Mouse (Mus musculus): Measurements from ENCODE around the gene 5730522E02Rik. TPM values are rescaled to one million over a fixed set of nuclear protein-coding genes. Genes with fewer than 3 reads are reported as not detected.

The 5730522E02Rik gene
- polyA plus RNA-seq, 1 experiment, result 0.25 TPM

GRCm38 (mm10) chr11:26164651-26165259 is 45.8 kb downstream of the 5730522E02Rik start:
- no peak for TF ChIP-seq CTCF (IDR thresholded peaks at IDR 0.05; ENCODE audit: control insufficient read depth, insufficient read depth, insufficient replicate concordance, low read depth, low read length)
- no peak for TF ChIP-seq POLR2A (IDR thresholded peaks at IDR 0.05; ENCODE audit: control insufficient read depth, low read depth, low read length)
- no peaks in the 10 kb centered on the region for H3K36me3 ChIP-seq (ENCODE audit: control insufficient read depth, insufficient read depth, low read length)
- H3K4me1 ChIP-seq (ENCODE audit: control insufficient read depth, insufficient read depth, low read length), result no peaks in the 10 kb centered on the region
- H3K27ac ChIP-seq (ENCODE audit: control insufficient read depth, insufficient read depth, low read depth, low read length), result no peak overlapping the region
- H3K27me3 ChIP-seq (ENCODE audit: control insufficient read depth, insufficient read depth, low read length), result no peaks in the 10 kb centered on the region
- no peak overlapping the region for H3K4me3 ChIP-seq (ENCODE audit: control insufficient read depth, low read depth, low read length)

- Histone ChIP-seq H3K4me1 (ENCODE audit: control insufficient read depth, insufficient read depth, low read length) (no peaks in the 10 kb centered on the region), H3K36me3 (ENCODE audit: control insufficient read depth, insufficient read depth, low read length) (no peaks in the 10 kb centered on the region)
- TF ChIP-seq POLR2A (IDR thresholded peaks at IDR 0.05; ENCODE audit: control insufficient read depth, low read depth, low read length) (no peak), CTCF (IDR thresholded peaks at IDR 0.05; ENCODE audit: control insufficient read depth, insufficient read depth, insufficient replicate concordance, low read depth, low read length) (no peak)
Observed at GRCm38 (mm10) chr11:26161354-26161753, 49.2 kb downstream of the 5730522E02Rik start.

GRCm38 (mm10) chr11:26159033-26159432 is 51.5 kb downstream of the 5730522E02Rik start:
- no peaks in the 10 kb centered on the region for H3K4me1 ChIP-seq (ENCODE audit: control insufficient read depth, insufficient read depth, low read length)
- TF ChIP-seq POLR2A (IDR thresholded peaks at IDR 0.05; ENCODE audit: control insufficient read depth, low read depth, low read length) (no peak), CTCF (IDR thresholded peaks at IDR 0.05; ENCODE audit: control insufficient read depth, insufficient read depth, insufficient replicate concordance, low read depth, low read length) (no peak)
- H3K36me3 ChIP-seq (ENCODE audit: control insufficient read depth, insufficient read depth, low read length), result no peaks in the 10 kb centered on the region
- no peak overlapping the region for H3K27ac ChIP-seq (ENCODE audit: control insufficient read depth, insufficient read depth, low read depth, low read length)
- H3K27me3 ChIP-seq (ENCODE audit: control insufficient read depth, insufficient read depth, low read length), result no peaks in the 10 kb centered on the region
- no peak overlapping the region for H3K4me3 ChIP-seq (ENCODE audit: control insufficient read depth, low read depth, low read length)

More at GRCm38 (mm10) chr11:26161354-26161753, 49.2 kb downstream of the 5730522E02Rik start:
- Histone ChIP-seq H3K27me3 (ENCODE audit: control insufficient read depth, insufficient read depth, low read length) (no peaks in the 10 kb centered on the region), H3K4me3 (ENCODE audit: control insufficient read depth, low read depth, low read length) (no peak overlapping the region), H3K27ac (ENCODE audit: control insufficient read depth, insufficient read depth, low read depth, low read length) (no peak overlapping the region)

GRCm38 (mm10) chr11:26140024-26140423 is 70.5 kb downstream of the 5730522E02Rik start:
- Histone ChIP-seq H3K36me3 (ENCODE audit: control insufficient read depth, insufficient read depth, low read length) (no peaks in the 10 kb centered on the region), H3K4me1 (ENCODE audit: control insufficient read depth, insufficient read depth, low read length) (no peaks in the 10 kb centered on the region), H3K4me3 (ENCODE audit: control insufficient read depth, low read depth, low read length) (no peak overlapping the region), H3K27ac (ENCODE audit: control insufficient read depth, insufficient read depth, low read depth, low read length) (no peak overlapping the region), H3K27me3 (ENCODE audit: control insufficient read depth, insufficient read depth, low read length) (no peaks in the 10 kb centered on the region)
- TF ChIP-seq CTCF (IDR thresholded peaks at IDR 0.05; ENCODE audit: control insufficient read depth, insufficient read depth, insufficient replicate concordance, low read depth, low read length) (no peak), POLR2A (IDR thresholded peaks at IDR 0.05; ENCODE audit: control insufficient read depth, low read depth, low read length) (no peak)

GRCm38 (mm10) chr11:26138013-26138412 is 72.5 kb downstream of the 5730522E02Rik start:
- Histone ChIP-seq H3K4me3 (ENCODE audit: control insufficient read depth, low read depth, low read length) (no peak overlapping the region), H3K4me1 (ENCODE audit: control insufficient read depth, insufficient read depth, low read length) (no peaks in the 10 kb centered on the region), H3K36me3 (ENCODE audit: control insufficient read depth, insufficient read depth, low read length) (no peaks in the 10 kb centered on the region), H3K27ac (ENCODE audit: control insufficient read depth, insufficient read depth, low read depth, low read length) (no peak overlapping the region), H3K27me3 (ENCODE audit: control insufficient read depth, insufficient read depth, low read length) (no peaks in the 10 kb centered on the region)
- TF ChIP-seq POLR2A (IDR thresholded peaks at IDR 0.05; ENCODE audit: control insufficient read depth, low read depth, low read length), result no peak

- no peak for TF ChIP-seq CTCF (IDR thresholded peaks at IDR 0.05; ENCODE audit: control insufficient read depth, insufficient read depth, insufficient replicate concordance, low read depth, low read length)
- no peak for TF ChIP-seq POLR2A (IDR thresholded peaks at IDR 0.05; ENCODE audit: control insufficient read depth, low read depth, low read length)
- Histone ChIP-seq H3K27me3 (ENCODE audit: control insufficient read depth, insufficient read depth, low read length) (no peaks in the 10 kb centered on the region), H3K27ac (ENCODE audit: control insufficient read depth, insufficient read depth, low read depth, low read length) (no peak overlapping the region), H3K4me1 (ENCODE audit: control insufficient read depth, insufficient read depth, low read length) (no peaks in the 10 kb centered on the region), H3K36me3 (ENCODE audit: control insufficient read depth, insufficient read depth, low read length) (no peaks in the 10 kb centered on the region), H3K4me3 (ENCODE audit: control insufficient read depth, low read depth, low read length) (no peak overlapping the region)
Observed at GRCm38 (mm10) chr11:26130911-26131310, 79.7 kb downstream of the 5730522E02Rik start.

GRCm38 (mm10) chr11:26129054-26129453 is 81.5 kb downstream of the 5730522E02Rik start:
- no peak for TF ChIP-seq CTCF (IDR thresholded peaks at IDR 0.05; ENCODE audit: control insufficient read depth, insufficient read depth, insufficient replicate concordance, low read depth, low read length)
- TF ChIP-seq POLR2A (IDR thresholded peaks at IDR 0.05; ENCODE audit: control insufficient read depth, low read depth, low read length), result no peak
- Histone ChIP-seq H3K4me1 (ENCODE audit: control insufficient read depth, insufficient read depth, low read length) (no peaks in the 10 kb centered on the region), H3K27ac (ENCODE audit: control insufficient read depth, insufficient read depth, low read depth, low read length) (no peak overlapping the region), H3K4me3 (ENCODE audit: control insufficient read depth, low read depth, low read length) (no peak overlapping the region), H3K27me3 (ENCODE audit: control insufficient read depth, insufficient read depth, low read length) (no peaks in the 10 kb centered on the region), H3K36me3 (ENCODE audit: control insufficient read depth, insufficient read depth, low read length) (no peaks in the 10 kb centered on the region)
